In the genomic region with DNA sequence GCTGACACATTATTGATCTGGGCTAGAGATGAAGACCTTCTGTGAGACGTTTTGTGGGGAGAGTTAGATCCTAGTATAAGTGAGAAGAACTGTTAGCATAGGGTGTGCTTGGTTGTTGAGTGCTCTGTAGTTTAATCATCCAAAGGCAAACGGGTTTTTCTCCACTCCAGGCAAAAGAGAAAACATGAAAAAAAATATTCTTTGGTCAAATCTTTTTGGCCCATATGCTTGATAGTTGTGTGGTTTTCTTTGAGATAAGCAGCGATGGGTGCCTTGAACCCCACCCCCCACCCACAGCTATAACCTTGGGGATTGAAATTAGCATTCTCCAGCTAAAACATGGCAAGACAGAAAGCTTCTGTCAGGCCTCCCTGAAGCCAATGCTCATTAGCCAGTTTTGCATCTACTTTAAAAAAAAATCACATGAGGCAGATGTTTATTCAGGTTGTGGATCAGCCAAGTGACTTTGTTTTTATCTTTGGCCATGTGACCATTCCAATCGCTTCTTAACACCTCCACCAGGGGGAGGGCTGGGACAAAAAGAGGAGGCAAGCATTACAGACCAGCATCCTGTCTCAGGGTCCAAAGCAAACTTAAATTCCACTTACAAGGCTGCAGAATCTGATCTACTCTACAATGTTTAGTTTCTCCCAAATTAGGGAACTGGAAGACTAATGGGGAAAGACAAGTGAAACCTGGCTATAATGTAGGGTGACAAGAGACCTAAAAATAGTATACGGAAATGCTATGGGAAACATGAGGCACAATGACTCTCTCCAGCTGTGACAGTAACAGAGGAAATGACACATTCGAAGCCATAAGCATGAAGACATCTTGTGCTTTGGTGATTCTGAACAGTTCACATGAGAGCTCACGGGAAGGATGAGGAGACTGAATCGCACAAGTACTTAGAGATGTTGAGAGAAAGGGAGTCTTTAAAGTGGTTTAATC, we compare ENCODE assay signal across 10 mouse cellular contexts. TPM values are rescaled to one million over a fixed set of nuclear protein-coding genes. Genes with fewer than 3 reads are reported as not detected.
A peak's percentile ranks its signal among the peaks of the same experiment; 100 is the strongest.
DNase-seq lines count a peak whose midpoint lies in the region; ATAC-seq lines count a peak whose summit lies in the region.
"Had no signal": no experiment of that assay in that cellular context is flagged by ENCODE, and none has a peak within 500 bp of the region (broad histone marks: within the 10 kb centered on the region; RNA-seq: fewer than 3 reads in every experiment).

No protein-coding gene starts in this region.

- H3K36me3 ChIP-seq in heart, embryonic 10.5 days = no peaks in the 10 kb centered on the region

- DNase-seq in heart, adult 11 months = peak; percentile 89
- DNase-seq in heart, embryonic 10.5 days (ENCODE audit: low spot score) = no peak
- peak; percentile 50 for DNase-seq in A20 (ENCODE audit: low read depth, low spot score)
- DNase-seq in adrenal gland, adult 18-20 months (ENCODE audit: low spot score in 2 of 2) = peak; percentile 32 to 40
- peak; percentile 60 to 61 for DNase-seq in heart, postnatal 10 days
- peak; percentile 51 for DNase-seq in lung, postnatal 14 days
- no peak for DNase-seq in left cerebral cortex, adult 11 months (ENCODE audit: low spot score)

- no peak overlapping the region for H3K27ac ChIP-seq in heart, embryonic 10.5 days

- H3K9me3 ChIP-seq in heart, embryonic 10.5 days = no peaks in the 10 kb centered on the region

- WGBS in heart, embryonic 10.5 days = 53% methylated on average over 8 of the region's 8 CpGs

- H3K4me3 ChIP-seq in heart, embryonic 10.5 days = no peak overlapping the region

- no peak for ATAC-seq in cerebellum, adult (ENCODE audit: insufficient number of reproducible peaks, low FRiP score, low TSS enrichment)

- no peaks in the 10 kb centered on the region for H3K27me3 ChIP-seq in heart, embryonic 10.5 days (ENCODE audit: insufficient read depth, poor library complexity, severe bottlenecking)

- intact Hi-C loops in heart, postnatal 10 days (cut with DNase I) = loop anchor here (2.0 to 5.0 kb wide), 3 partner anchors 72 to 104 kb away; no protein-coding TSS in a partner anchor

- no peaks in the 10 kb centered on the region for H3K4me1 ChIP-seq in heart, embryonic 10.5 days

RNA-seq across cellular contexts. Expression of a gene that starts 18.6 kb away (rescaled TPM):
- not detected in 2 replicates for polyA plus RNA-seq in heart, embryonic 10.5 days (2016; fragmentation: Nextera tagmentation; extraction: Ambion mirVana)
- not detected for total RNA-seq in adrenal gland, adult 18-20 months (2021)
- total RNA-seq in heart, postnatal 10 days (2021) = under 1 TPM in 1 of 2 experiments, not detected in 1; 0.07 TPM
- polyA plus RNA-seq: limb, embryonic 11.5 days; spleen, adult 2 months had no signal

Comparison
In these comparisons a context has a peak if more than half of its experiments do, and no peak if none do; other contexts are left out.
1. DNase-seq: peak in heart, adult 11 months (single experiment), A20 (single experiment), adrenal gland, adult 18-20 months (2 of 2), heart, postnatal 10 days (2 of 2) and lung, postnatal 14 days (single experiment); none in heart, embryonic 10.5 days (single experiment) and left cerebral cortex, adult 11 months (single experiment).